Mouse (Mus musculus): ENCODE results near the gene Scgb2b20.

GRCm38 (mm10) chr7:33401650-33402049 is 35.5 kb upstream of the Scgb2b20 start:
- TF ChIP-seq CTCF (IDR thresholded peaks at IDR 0.05; ENCODE audit: low read depth) (no peak), EP300 (optimal IDR thresholded peaks at IDR 0.05) (no peak)

Measured in stomach, postnatal 0 days (tissue).